Mouse (Mus musculus) CD4-positive, CD25-positive, alpha-beta regulatory T cell, adult 4 months (primary cell): ENCODE data around the gene Zdhhc7. TPM values are rescaled to one million over a fixed set of nuclear protein-coding genes. Genes with fewer than 3 reads are reported as not detected.

Source experiments
- ATAC-seq: one replicate; pipeline ENCODE4 v1.8.0; 2017
- polyA plus RNA-seq, 2 experiments: library from polyadenylated mRNA; unstranded; fragments of 100-300 nt; shearing (Covaris generic); gene quantifications; one replicate each; pipeline ENCODE4 v1.2.1; 2017

Gene Zdhhc7
- polyA plus RNA-seq, 2 experiments from 2014 or later: 4.9 to 5.4 TPM

DNA sequence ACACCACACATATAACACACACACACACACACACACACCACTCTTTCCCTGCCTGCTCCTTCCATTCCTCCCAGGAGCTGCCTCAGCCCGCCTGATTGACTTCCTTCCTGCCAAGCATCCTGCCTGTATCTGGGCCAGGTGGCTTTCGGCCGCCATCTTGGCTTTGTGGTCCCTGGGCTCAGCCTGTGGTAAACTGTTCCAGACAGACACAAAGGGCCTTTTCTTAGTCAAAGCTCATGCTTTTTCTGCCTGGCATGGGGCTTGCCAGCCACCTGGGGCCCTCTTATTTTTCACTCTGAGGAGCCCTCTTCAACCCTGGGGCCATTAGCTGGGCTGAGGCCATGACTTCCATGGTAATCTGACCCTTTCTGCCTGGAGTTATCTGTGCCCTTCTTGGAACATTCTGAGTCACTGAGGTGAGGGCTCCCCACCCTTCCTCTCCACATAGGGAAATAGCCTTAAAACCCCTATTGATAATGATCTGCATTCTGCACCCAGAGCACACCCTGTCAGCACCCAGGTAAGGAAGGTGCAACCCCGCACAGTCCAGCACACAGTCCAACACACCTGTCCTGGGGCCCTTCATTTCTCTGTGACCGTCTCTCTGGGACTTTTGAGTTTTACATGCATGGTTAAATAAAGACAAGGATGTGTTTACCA, 68.6 kb downstream of the Zdhhc7 start:
- ATAC-seq: no peak

Other genes with a start within 250 kb of the Zdhhc7 start
- gene Klhl36, start 239.2 kb downstream of the Zdhhc7 start, polyA plus RNA-seq: 10 to 100 TPM in 1 of 2 experiments, 1 to 10 TPM in 1; 6.2 to 11.6 TPM
- gene Usp10, start 191.1 kb downstream of the Zdhhc7 start, polyA plus RNA-seq: 10 to 100 TPM; 56.3 to 97.3 TPM
- gene Gm20388, start 190.6 kb downstream of the Zdhhc7 start, polyA plus RNA-seq: 10 to 100 TPM; 10.7 to 12.8 TPM
- gene Crispld2, start 109.0 kb downstream of the Zdhhc7 start, polyA plus RNA-seq: under 1 TPM; 0.11 to 0.14 TPM
- under 1 TPM in 1 of 2 experiments, not detected in 1; 0.20 TPM for gene 6430548M08Rik, start 12.7 kb upstream of the Zdhhc7 start, polyA plus RNA-seq
- gene Fam92b, start 76.0 kb upstream of the Zdhhc7 start, polyA plus RNA-seq: not detected
- gene Gse1, start 127.0 kb upstream of the Zdhhc7 start, polyA plus RNA-seq: 1 to 10 TPM; 2.2 to 4.2 TPM